Mouse (Mus musculus): ENCODE measurements around the gene Maip1.
A peak's percentile ranks its signal among the peaks of the same experiment; 100 is the strongest.

Maip1 gene

GRCm38 (mm10) chr1:57428368-57429308 lies 22.5 kb downstream of the Maip1 start:
- DNase-seq, result peak; percentile 65 to 92

GRCm38 (mm10) chr1:57429786-57430483 lies 23.8 kb downstream of the Maip1 start:
- DNase-seq, result no peak

GRCm38 (mm10) chr1:57433141-57433540 lies 27.0 kb downstream of the Maip1 start:
- DNase-seq, result no peak

- peak; percentile 63 to 70 for DNase-seq
Measured at GRCm38 (mm10) chr1:57436408-57436807, 30.3 kb downstream of the Maip1 start.

GRCm38 (mm10) chr1:57436954-57437353 lies 30.8 kb downstream of the Maip1 start:
- no peak for DNase-seq

- peak; percentile 46 to 48 for DNase-seq
Measured at GRCm38 (mm10) chr1:57439026-57439425, 32.9 kb downstream of the Maip1 start.

GRCm38 (mm10) chr1:57440771-57441170 lies 34.6 kb downstream of the Maip1 start:
- DNase-seq, result no peak

- no peak for DNase-seq
Measured at GRCm38 (mm10) chr1:57445679-57446078, 39.6 kb downstream of the Maip1 start.

GRCm38 (mm10) chr1:57450241-57450640 lies 44.1 kb downstream of the Maip1 start:
- DNase-seq, result no peak

- DNase-seq, result no peak
Measured at GRCm38 (mm10) chr1:57460305-57460940, 54.3 kb downstream of the Maip1 start.

Measured in kidney, adult 8-10 months (tissue).